Mouse (Mus musculus): ENCODE results near the gene Cmtm2b. TPM values are rescaled to one million over a fixed set of nuclear protein-coding genes. Genes with fewer than 3 reads are reported as not detected.
"Not testable (repeated sequence)": the region's sequence is repeated elsewhere in the genome, so short reads cannot be mapped to it uniquely, and the experiment has no call there.

The Cmtm2b gene
- total RNA-seq (2021) = not detected
- long read RNA-seq, experiment 1 = 0 reads
- long read RNA-seq, experiment 2 = 0 reads

- not testable (repeated sequence) for DNase-seq (ENCODE audit: low spot score)
Observed at GRCm38 (mm10) chr8:104321930-104322329, at the start of gene Cmtm2b. Gene Cmtm2b (plus strand): TSS chr8:104322230.

GRCm38 (mm10) chr8:104293081-104293480 is 28.9 kb upstream of the Cmtm2b start, which contains the start of gene Cmtm2a:
Gene Cmtm2a (minus strand): TSS chr8:104293181.
- DNase-seq (ENCODE audit: low spot score) = not testable (repeated sequence)

- DNase-seq (ENCODE audit: low spot score) = no peak
Observed at GRCm38 (mm10) chr8:104294396-104294795, 27.6 kb upstream of the Cmtm2b start.

- DNase-seq (ENCODE audit: low spot score) = not testable (repeated sequence)
Observed at GRCm38 (mm10) chr8:104301577-104301976, 20.5 kb upstream of the Cmtm2b start.

- not testable (repeated sequence) for DNase-seq (ENCODE audit: low spot score)
Observed at GRCm38 (mm10) chr8:104302536-104302935, 19.5 kb upstream of the Cmtm2b start.

GRCm38 (mm10) chr8:104304962-104305361 is 17.1 kb upstream of the Cmtm2b start:
- DNase-seq (ENCODE audit: low spot score) = no peak

GRCm38 (mm10) chr8:104308341-104308740 is 13.7 kb upstream of the Cmtm2b start:
- DNase-seq (ENCODE audit: low spot score) = not testable (repeated sequence)

GRCm38 (mm10) chr8:104309441-104310155 is 12.4 kb upstream of the Cmtm2b start, which contains the start of the genes Gm45711 and Cmtm1:
Gene Gm45711 (minus strand): TSS chr8:104310081.
Gene Cmtm1 (minus strand): TSS chr8:104310145.
- peak; percentile 72 for DNase-seq (ENCODE audit: low spot score)

GRCm38 (mm10) chr8:104312023-104312422 is 10.0 kb upstream of the Cmtm2b start:
- DNase-seq (ENCODE audit: low spot score) = not testable (repeated sequence)

GRCm38 (mm10) chr8:104313311-104313710 is 8.7 kb upstream of the Cmtm2b start:
- DNase-seq (ENCODE audit: low spot score) = no peak

GRCm38 (mm10) chr8:104321267-104321666 is 763 bp upstream of the Cmtm2b start, which contains the start of gene Gm11020:
Gene Gm11020 (plus strand): TSS chr8:104321567.
- DNase-seq (ENCODE audit: low spot score) = not testable (repeated sequence)

GRCm38 (mm10) chr8:104332665-104333631 is 10.9 kb downstream of the Cmtm2b start:
- no peak for DNase-seq (ENCODE audit: low spot score)

GRCm38 (mm10) chr8:104333786-104334185 is 11.8 kb downstream of the Cmtm2b start:
- no peak for DNase-seq (ENCODE audit: low spot score)

- DNase-seq (ENCODE audit: low spot score) = no peak
Observed at GRCm38 (mm10) chr8:104334196-104334595, 12.2 kb downstream of the Cmtm2b start.

- DNase-seq (ENCODE audit: low spot score) = no peak
Observed at GRCm38 (mm10) chr8:104336806-104337205, 14.8 kb downstream of the Cmtm2b start.

- DNase-seq (ENCODE audit: low spot score) = no peak
Observed at GRCm38 (mm10) chr8:104337890-104338289, 15.9 kb downstream of the Cmtm2b start.

- peak; percentile 29 for DNase-seq (ENCODE audit: low spot score)
Observed at GRCm38 (mm10) chr8:104339229-104339982, 17.4 kb downstream of the Cmtm2b start, which contains the start of gene Cmtm3. Gene Cmtm3 (plus strand): TSS chr8:104339410.

- no peak for DNase-seq (ENCODE audit: low spot score)
Observed at GRCm38 (mm10) chr8:104339983-104340232, 17.9 kb downstream of the Cmtm2b start.

- peak; percentile 73 for DNase-seq (ENCODE audit: low spot score)
Observed at GRCm38 (mm10) chr8:104340233-104341105, 18.4 kb downstream of the Cmtm2b start.

- peak; percentile 68 for DNase-seq (ENCODE audit: low spot score)
Observed at GRCm38 (mm10) chr8:104341106-104341561, 19.1 kb downstream of the Cmtm2b start.
